Mouse (Mus musculus) small intestine, adult 2 months (tissue): ENCODE measurements around the gene Arhgef19. TPM values are rescaled to one million over a fixed set of nuclear protein-coding genes. Genes with fewer than 3 reads are reported as not detected.

Experiments
- H3K27ac ChIP-seq: fragments of 200-500 bp; 2 replicates; pipeline ENCODE4 v1.5.1; 2012; ENCODE audit warnings: low read depth, low read length, control low read depth, inconsistent platforms; ENCODE audit not compliant: insufficient read depth
- H3K27me3 ChIP-seq: fragments of 200-500 bp; 2 replicates; pipeline ENCODE4 v1.6.1; 2012; ENCODE audit warnings: mild to moderate bottlenecking, moderate library complexity, low read length, inconsistent platforms; ENCODE audit not compliant: control insufficient read depth, insufficient read depth
- H3K36me3 ChIP-seq: fragments of 200-500 bp; 2 replicates; pipeline ENCODE4 v1.6.1; 2012; ENCODE audit warnings: mild to moderate bottlenecking, low read length, control low read depth, inconsistent platforms; ENCODE audit not compliant: control insufficient read depth, insufficient read depth
- H3K4me1 ChIP-seq: fragments of 200-500 bp; 2 replicates; pipeline ENCODE4 v1.6.1; 2012; ENCODE audit warnings: low read length, inconsistent platforms, mixed read lengths; ENCODE audit not compliant: control insufficient read depth, insufficient read depth, insufficient read length
- H3K4me3 ChIP-seq: fragments of 200-500 bp; 2 replicates; pipeline ENCODE4 v1.5.1; 2012; ENCODE audit warnings: low read depth, mild to moderate bottlenecking, control low read depth, inconsistent platforms, low read length, moderate library complexity
- CTCF ChIP-seq: fragments of 200-500 bp; IDR thresholded peaks from 2 replicates; pipeline ENCODE4 v1.5.1; 2012; ENCODE audit warnings: low read depth, mild to moderate bottlenecking, control low read depth, inconsistent platforms, low read length, moderate library complexity, mixed read lengths; ENCODE audit not compliant: insufficient replicate concordance, insufficient read length; ENCODE audit errors: extremely low read depth
- POLR2A ChIP-seq: fragments of 200-500 bp; IDR thresholded peaks from 2 replicates; pipeline ENCODE4 v1.6.1; 2012; ENCODE audit warnings: low read depth, mild to moderate bottlenecking, control low read depth, inconsistent platforms, low read length, moderate library complexity
- WGBS: fragments of 180-500 bp; shearing (Covaris S2); methylation state at CpG from one replicate; pipeline ENCODE4 v1.1.7; 2018; 5-methylcytosine and 5-hydroxymethylcytosine counted together
- polyA plus RNA-seq: library from polyadenylated mRNA; depleted of rRNA; stranded (reverse); fragments of >200 nt; gene quantifications from 2 replicates; pipeline ENCODE4 v1.2.3, GENCODE M21; 2012; rRNA removed

The Arhgef19 gene
- polyA plus RNA-seq, 1 experiment: 48.8 TPM

GRCm38 (mm10) chr4:141304223-141304611 is 64.9 kb downstream of the Arhgef19 start:
- H3K27me3 ChIP-seq: no peaks in the 10 kb centered on the region
- H3K36me3 ChIP-seq: peaks cover 20% of the 10 kb centered on the region
- peaks cover 20% of the 10 kb centered on the region for H3K4me1 ChIP-seq
- H3K4me3 ChIP-seq: peak overlapping the region; percentile 80
- H3K27ac ChIP-seq: peak overlapping the region; percentile 84; the same call in 1 of the 2 replicates
- 33% methylated on average over 4 of the region's 4 CpGs for WGBS
- TF ChIP-seq CTCF (no peak), POLR2A (peak; percentile 30; the same call in 1 of the 2 replicates)

- Histone ChIP-seq H3K36me3 (peaks cover 30% of the 10 kb centered on the region), H3K4me1 (peaks cover 29% of the 10 kb centered on the region), H3K27me3 (no peaks in the 10 kb centered on the region), H3K27ac (no peak overlapping the region), H3K4me3 (peak overlapping the region; percentile 12)
- 91% methylated on average over 8 of the region's 8 CpGs for WGBS
- TF ChIP-seq CTCF: no peak
- no peak for TF ChIP-seq POLR2A
Measured at GRCm38 (mm10) chr4:141306057-141306456, 66.8 kb downstream of the Arhgef19 start.

Other genes with a start within 250 kb of the Arhgef19 start
- 8.8 and 13.7 TPM in 2 replicates for gene Mfap2, start 229.1 kb upstream of the Arhgef19 start, polyA plus RNA-seq
- gene Crocc, start 178.9 kb upstream of the Arhgef19 start, polyA plus RNA-seq: 4.7 and 7.3 TPM in 2 replicates
- gene Necap2, start 161.1 kb upstream of the Arhgef19 start, polyA plus RNA-seq: 28.2 and 68.9 TPM in 2 replicates
- gene Spata21, start 151.2 kb upstream of the Arhgef19 start, polyA plus RNA-seq: not detected in 2 replicates
- 27.0 and 52.5 TPM in 2 replicates for gene Szrd1, start 99.7 kb upstream of the Arhgef19 start, polyA plus RNA-seq
- gene Fbxo42, start 91.6 kb upstream of the Arhgef19 start, polyA plus RNA-seq: 6.6 and 13.1 TPM in 2 replicates
- gene Rsg1, start 25.5 kb upstream of the Arhgef19 start, polyA plus RNA-seq: 0.51 and 0.81 TPM in 2 replicates
- 28.3 and 86.3 TPM in 2 replicates for gene Epha2, start 61.7 kb downstream of the Arhgef19 start, polyA plus RNA-seq
- 0.77 and 1.8 TPM in 2 replicates for gene Fam131c, start 128.7 kb downstream of the Arhgef19 start, polyA plus RNA-seq
- 0.04 TPM in 1 of 2 replicates, not detected in the other for gene Clcnka, start 159.2 kb downstream of the Arhgef19 start, polyA plus RNA-seq
- gene Clcnkb, start 176.5 kb downstream of the Arhgef19 start, polyA plus RNA-seq: not detected in 2 replicates
- gene Hspb7, start 181.3 kb downstream of the Arhgef19 start, polyA plus RNA-seq: 4.7 and 5.8 TPM in 2 replicates
- gene Srarp, start 196.6 kb downstream of the Arhgef19 start, polyA plus RNA-seq: not detected in 2 replicates
- 26.3 and 47.0 TPM in 2 replicates for gene Zbtb17, start 205.2 kb downstream of the Arhgef19 start, polyA plus RNA-seq